Mouse (Mus musculus): ENCODE measurements around the gene Ppp1r12c.

Gene Ppp1r12c

GRCm38 (mm10) chr7:4515853-4516252 lies 14.4 kb upstream of the Ppp1r12c start:
- no peak for DNase-seq

- DNase-seq, result no peak
These were observed 12.6 kb upstream of the Ppp1r12c start for GRCm38 (mm10) chr7:4513829-4514712.

- no peak for DNase-seq
These were observed 11.8 kb upstream of the Ppp1r12c start for GRCm38 (mm10) chr7:4513236-4513635.

GRCm38 (mm10) chr7:4511489-4512224 lies 10.2 kb upstream of the Ppp1r12c start:
- DNase-seq, result no peak

GRCm38 (mm10) chr7:4509863-4510608 lies 8.6 kb upstream of the Ppp1r12c start:
- peak; percentile 42 for DNase-seq

- no peak for DNase-seq
These were observed 7.2 kb upstream of the Ppp1r12c start for GRCm38 (mm10) chr7:4508739-4509116.

- no peak for DNase-seq
These were observed 6.7 kb upstream of the Ppp1r12c start for GRCm38 (mm10) chr7:4508062-4508738.

GRCm38 (mm10) chr7:4507220-4507619 lies 5.7 kb upstream of the Ppp1r12c start:
- no peak for DNase-seq

GRCm38 (mm10) chr7:4504646-4505435 lies 3.4 kb upstream of the Ppp1r12c start:
- DNase-seq, result no peak

- DNase-seq, result no peak
These were observed 2.4 kb upstream of the Ppp1r12c start for GRCm38 (mm10) chr7:4503858-4504257.

- no peak for DNase-seq
These were observed 1.6 kb upstream of the Ppp1r12c start for GRCm38 (mm10) chr7:4503100-4503499.

GRCm38 (mm10) chr7:4502421-4503090 lies 1.1 kb upstream of the Ppp1r12c start:
- DNase-seq, result no peak

- peak; percentile 60 for DNase-seq
These were observed 498 bp downstream of the Ppp1r12c start for GRCm38 (mm10) chr7:4500892-4501471.

GRCm38 (mm10) chr7:4499034-4499433 lies 2.4 kb downstream of the Ppp1r12c start:
- DNase-seq, result no peak

GRCm38 (mm10) chr7:4498251-4498650 lies 3.2 kb downstream of the Ppp1r12c start:
- peak; percentile 32 for DNase-seq

GRCm38 (mm10) chr7:4497271-4497903 lies 4.1 kb downstream of the Ppp1r12c start:
- no peak for DNase-seq

- DNase-seq, result no peak
These were observed 5.0 kb downstream of the Ppp1r12c start for GRCm38 (mm10) chr7:4496468-4496867.

GRCm38 (mm10) chr7:4493991-4494390 lies 7.5 kb downstream of the Ppp1r12c start:
- DNase-seq, result no peak

- no peak for DNase-seq
These were observed 8.9 kb downstream of the Ppp1r12c start for GRCm38 (mm10) chr7:4492284-4493224.
